Mouse (Mus musculus): ENCODE results near the gene Bet1l. TPM values are rescaled to one million over a fixed set of nuclear protein-coding genes. Genes with fewer than 3 reads are reported as not detected.

The Bet1l gene
- polyA plus RNA-seq, 1 experiment from 2014 or later, result 34.6 TPM

DNA sequence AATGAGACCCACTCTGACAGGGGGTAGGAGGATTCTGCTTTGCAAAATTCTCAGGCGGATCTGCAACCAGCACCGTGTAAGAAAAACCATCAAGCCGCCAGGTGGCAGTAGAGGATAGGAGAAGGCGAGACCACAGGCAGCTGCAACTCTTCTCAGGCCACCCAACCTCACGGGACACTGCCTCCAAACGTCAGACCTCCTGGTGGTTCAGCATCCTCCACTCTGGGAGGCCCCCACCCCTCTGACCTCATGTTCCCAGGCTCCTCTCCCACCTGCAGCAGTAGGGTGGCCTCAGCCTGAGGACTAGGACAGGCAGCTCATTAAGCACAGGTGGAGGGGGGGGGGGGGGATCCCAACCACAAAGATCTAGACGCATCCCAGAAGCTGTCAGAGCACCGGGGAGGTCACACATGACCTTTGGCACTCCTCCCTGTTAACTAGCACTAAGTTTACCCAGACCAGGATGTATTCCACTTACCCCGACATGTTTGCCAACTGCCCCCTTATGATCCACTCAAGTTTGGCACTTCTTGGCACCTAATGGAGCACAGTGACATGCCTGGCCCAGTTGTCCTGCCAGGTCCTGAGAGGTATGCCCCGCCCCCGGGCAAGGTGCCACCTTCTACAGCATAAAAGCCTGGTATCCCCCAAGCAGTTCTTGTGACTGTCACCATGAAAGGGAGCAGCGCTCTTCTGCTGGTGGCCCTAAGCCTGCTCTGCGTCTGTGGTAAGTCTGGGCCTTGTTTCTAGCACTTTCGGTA lies 12.3 kb downstream of the Bet1l start, which contains the start of gene Scgb1c1:
TSS of gene Scgb1c1 (plus strand) at position 643 of the 761 bp plus-strand sequence.
- H3K9me3 ChIP-seq (replicated peaks), result no peaks in the 10 kb centered on the region
- no peak within 1 kb of the TSS for H3K4me2 ChIP-seq
- WGBS, result 26% methylated on average over 14 of the region's 14 CpGs
- peaks cover 4% of the 10 kb centered on the region; the same call in 1 of the 2 replicates for H3K4me1 ChIP-seq
- ATAC-seq, result peak; percentile 91
- no peak within 1 kb of the TSS for H3K27ac ChIP-seq
- no peak within 1 kb of the TSS for H3K9ac ChIP-seq
- H3K4me3 ChIP-seq, result no peak within 1 kb of the TSS
- no peaks in the 10 kb centered on the region for H3K36me3 ChIP-seq (ENCODE audit: poor library complexity, severe bottlenecking)
- peaks cover 41% of the 10 kb centered on the region for H3K27me3 ChIP-seq

GRCm38 (mm10) chr7:140843806-140844205 lies 13.6 kb downstream of the Bet1l start:
- Histone ChIP-seq H3K9ac (no peak overlapping the region), H3K27me3 (peaks cover 45% of the 10 kb centered on the region)

DNA sequence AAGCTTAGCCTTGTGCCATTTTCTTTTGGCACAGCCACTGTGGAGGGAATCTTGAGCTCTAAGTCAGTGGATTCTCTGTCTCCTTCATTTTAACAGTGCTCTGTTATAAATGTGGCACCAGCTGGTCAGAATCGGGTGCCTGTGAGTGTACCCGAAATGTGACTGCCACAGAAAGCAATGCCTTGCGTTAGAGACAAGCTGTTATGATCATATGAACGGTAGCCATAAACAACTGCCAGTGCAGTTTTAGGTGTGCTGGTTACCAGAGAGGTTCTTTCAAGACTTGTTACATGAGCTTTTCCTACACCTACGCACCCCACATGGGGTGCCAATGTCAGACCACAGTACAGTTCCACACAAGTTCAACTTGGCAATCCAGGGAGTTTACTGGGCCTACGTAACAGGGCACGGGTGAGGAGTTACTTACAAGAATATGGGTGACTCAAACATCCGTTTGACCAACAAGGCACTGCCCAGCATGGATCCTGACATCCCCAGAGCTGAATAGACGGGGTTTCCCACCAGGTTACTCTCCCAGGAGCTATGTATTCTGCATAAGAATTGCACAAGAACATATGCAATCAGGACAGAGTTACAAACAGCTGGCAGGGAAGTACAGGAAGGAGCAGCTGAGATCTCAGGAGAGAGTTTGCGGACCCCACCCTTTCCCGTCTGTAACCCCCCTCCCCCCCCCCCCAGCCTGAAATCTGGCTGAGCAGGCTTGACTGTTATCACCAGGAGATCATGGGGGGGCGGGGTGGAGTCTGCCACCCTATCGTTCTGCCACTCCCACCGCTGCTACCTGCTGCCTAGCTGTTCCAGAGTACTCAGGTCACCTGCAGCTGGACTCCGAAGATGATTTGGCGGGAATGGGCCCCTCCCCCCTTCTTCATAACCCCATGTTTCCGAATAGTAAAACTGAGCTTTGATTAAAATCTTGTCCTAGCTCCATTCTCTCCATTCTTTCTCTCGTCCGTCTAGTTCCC lies 16.3 kb downstream of the Bet1l start:
- H3K36me3 ChIP-seq (ENCODE audit: poor library complexity, severe bottlenecking), result no peaks in the 10 kb centered on the region
- H3K4me2 ChIP-seq, result no peak overlapping the region
- H3K9me3 ChIP-seq (replicated peaks), result no peaks in the 10 kb centered on the region
- H3K27ac ChIP-seq, result no peak overlapping the region
- peaks cover 44% of the 10 kb centered on the region for H3K27me3 ChIP-seq
- no peak for ATAC-seq
- no peaks in the 10 kb centered on the region; the same call in 1 of the 2 replicates for H3K4me1 ChIP-seq
- no peak overlapping the region for H3K9ac ChIP-seq
- WGBS, result 42% methylated on average over 19 of the region's 19 CpGs
- no peak overlapping the region for H3K4me3 ChIP-seq

More at GRCm38 (mm10) chr7:140843806-140844205, 13.6 kb downstream of the Bet1l start:
- H3K36me3 ChIP-seq (ENCODE audit: poor library complexity, severe bottlenecking), result no peaks in the 10 kb centered on the region
- no peak for ATAC-seq
- H3K9me3 ChIP-seq (replicated peaks), result no peaks in the 10 kb centered on the region
- H3K27ac ChIP-seq, result no peak overlapping the region
- H3K4me3 ChIP-seq, result no peak overlapping the region
- WGBS, result 80% methylated on average over 7 of the region's 7 CpGs
- no peak overlapping the region for H3K4me2 ChIP-seq
- peaks cover 4% of the 10 kb centered on the region; the same call in 1 of the 2 replicates for H3K4me1 ChIP-seq

DNA sequence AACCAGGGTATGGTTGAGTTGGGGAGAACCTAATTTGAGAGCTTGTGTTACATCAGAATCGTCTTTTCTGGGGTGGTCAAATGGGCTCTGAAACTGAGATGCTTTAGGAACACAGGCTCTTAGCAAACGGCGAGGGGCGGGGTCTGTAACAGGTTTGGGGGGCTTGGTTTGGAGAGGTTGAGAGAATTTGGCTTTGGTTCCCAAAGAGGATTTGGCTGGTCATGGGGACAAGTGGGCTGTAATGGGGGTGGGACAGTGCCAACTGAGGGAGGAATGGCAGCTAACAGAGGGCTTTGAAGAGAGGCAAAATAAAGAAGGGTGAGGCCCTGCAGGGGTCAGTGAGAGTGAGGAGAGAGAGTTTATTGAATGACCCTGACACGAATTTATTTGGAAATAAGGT lies 17.8 kb downstream of the Bet1l start:
- WGBS, result 65% methylated on average over 5 of the region's 5 CpGs
- no peaks in the 10 kb centered on the region for H3K36me3 ChIP-seq (ENCODE audit: poor library complexity, severe bottlenecking)
- H3K9ac ChIP-seq, result no peak overlapping the region
- no peak overlapping the region for H3K27ac ChIP-seq
- no peak for ATAC-seq
- H3K4me2 ChIP-seq, result no peak overlapping the region
- peaks cover 40% of the 10 kb centered on the region for H3K27me3 ChIP-seq
- H3K4me1 ChIP-seq, result no peaks in the 10 kb centered on the region
- H3K9me3 ChIP-seq (replicated peaks), result no peaks in the 10 kb centered on the region
- H3K4me3 ChIP-seq, result no peak overlapping the region

- Histone ChIP-seq H3K9ac (no peak overlapping the region), H3K36me3 (ENCODE audit: poor library complexity, severe bottlenecking) (no peaks in the 10 kb centered on the region), H3K27me3 (peaks cover 16% of the 10 kb centered on the region; the same call in 1 of the 2 replicates), H3K4me2 (no peak overlapping the region), H3K9me3 (replicated peaks) (no peaks in the 10 kb centered on the region), H3K27ac (no peak overlapping the region), H3K4me3 (no peak overlapping the region), H3K4me1 (no peaks in the 10 kb centered on the region)
- WGBS, result 85% methylated on average over 9 of the region's 9 CpGs
- ATAC-seq, result no peak
Measured at GRCm38 (mm10) chr7:140836243-140837115, 20.9 kb downstream of the Bet1l start.

GRCm38 (mm10) chr7:140835758-140836087 lies 21.7 kb downstream of the Bet1l start:
- no peak overlapping the region for H3K9ac ChIP-seq
- no peak overlapping the region for H3K4me2 ChIP-seq
- H3K4me1 ChIP-seq, result no peaks in the 10 kb centered on the region
- no peaks in the 10 kb centered on the region for H3K9me3 ChIP-seq (replicated peaks)
- 78% methylated on average over 2 of the region's 2 CpGs for whole genome bisulfite sequencing
- peaks cover 8% of the 10 kb centered on the region; the same call in 1 of the 2 replicates for H3K27me3 ChIP-seq
- no peak overlapping the region for H3K4me3 ChIP-seq
- ATAC-seq, result no peak
- H3K27ac ChIP-seq, result no peak overlapping the region
- no peaks in the 10 kb centered on the region for H3K36me3 ChIP-seq (ENCODE audit: poor library complexity, severe bottlenecking)

GRCm38 (mm10) chr7:140834968-140835757 lies 22.2 kb downstream of the Bet1l start, which contains the start of gene Urah:
Urah (plus strand) TSS chr7:140835018.
- Histone ChIP-seq H3K4me3 (no peak within 1 kb of the TSS), H3K9ac (no peak within 1 kb of the TSS), H3K4me1 (no peaks in the 10 kb centered on the region), H3K9me3 (replicated peaks) (no peaks in the 10 kb centered on the region), H3K27me3 (peaks cover 5% of the 10 kb centered on the region; the same call in 1 of the 2 replicates), H3K27ac (no peak within 1 kb of the TSS), H3K4me2 (no peak within 1 kb of the TSS), H3K36me3 (ENCODE audit: poor library complexity, severe bottlenecking) (no peaks in the 10 kb centered on the region)
- WGBS, result 50% methylated on average over 20 of the region's 20 CpGs
- ATAC-seq, result no peak

GRCm38 (mm10) chr7:140833341-140833740 lies 24.0 kb downstream of the Bet1l start:
- no peaks in the 10 kb centered on the region for H3K27me3 ChIP-seq
- ATAC-seq, result no peak
- no peaks in the 10 kb centered on the region for H3K36me3 ChIP-seq (ENCODE audit: poor library complexity, severe bottlenecking)
- H3K4me1 ChIP-seq, result no peaks in the 10 kb centered on the region
- H3K9me3 ChIP-seq (replicated peaks), result no peaks in the 10 kb centered on the region
- 85% methylated on average over 4 of the region's 4 CpGs for WGBS
- H3K4me2 ChIP-seq, result no peak overlapping the region
- no peak overlapping the region for H3K4me3 ChIP-seq
- H3K9ac ChIP-seq, result no peak overlapping the region
- H3K27ac ChIP-seq, result no peak overlapping the region

DNA sequence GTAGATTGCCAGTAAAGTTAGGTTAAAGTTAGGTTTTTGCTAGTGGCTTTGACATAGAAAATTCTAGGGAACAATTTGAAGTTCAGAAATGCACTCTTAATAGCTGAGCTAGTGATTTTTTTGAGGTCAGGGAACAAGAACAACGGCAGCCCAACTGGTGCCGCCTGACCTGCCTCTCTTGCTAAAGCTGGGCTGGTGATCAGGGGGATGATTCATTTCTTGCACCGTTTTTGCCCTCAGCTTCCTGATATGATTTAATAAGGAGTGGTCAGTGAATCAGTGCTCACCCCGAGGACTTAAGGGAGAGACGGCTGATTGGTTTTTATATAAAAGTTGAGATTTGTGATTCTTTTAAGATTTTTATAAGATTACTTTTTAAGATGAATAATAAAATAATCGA lies 25.9 kb downstream of the Bet1l start:
- H3K4me1 ChIP-seq, result no peaks in the 10 kb centered on the region
- ATAC-seq, result no peak
- H3K36me3 ChIP-seq (ENCODE audit: poor library complexity, severe bottlenecking), result no peaks in the 10 kb centered on the region
- H3K9me3 ChIP-seq (replicated peaks), result no peaks in the 10 kb centered on the region
- no peak overlapping the region for H3K9ac ChIP-seq
- 0 out of 2 replicates have a peak, but pooled peaks cover 4% of the 10 kb centered on the region for H3K27me3 ChIP-seq
- H3K4me2 ChIP-seq, result no peak overlapping the region
- H3K4me3 ChIP-seq, result no peak overlapping the region
- no peak overlapping the region for H3K27ac ChIP-seq
- WGBS, result 74% methylated on average over 6 of the region's 6 CpGs

GRCm38 (mm10) chr7:140828171-140828881 lies 29.1 kb downstream of the Bet1l start:
- Histone ChIP-seq H3K4me1 (no peaks in the 10 kb centered on the region), H3K27ac (no peak overlapping the region), H3K36me3 (ENCODE audit: poor library complexity, severe bottlenecking) (no peaks in the 10 kb centered on the region), H3K9ac (no peak overlapping the region), H3K27me3 (0 out of 2 replicates have a peak, but pooled peaks cover 6% of the 10 kb centered on the region), H3K9me3 (replicated peaks) (no peaks in the 10 kb centered on the region), H3K4me2 (no peak overlapping the region), H3K4me3 (no peak overlapping the region)
- no peak for ATAC-seq
- WGBS, result 43% methylated on average over 8 of the region's 8 CpGs

Data from forebrain, embryonic 13.5 days (tissue).